Mouse (Mus musculus): ENCODE measurements at regions not wholly inside any gene's neighbourhood (a gene's known extent, or its start where the extent isn't known, plus 50 kb on each side); places are given as distances from the start of the nearest gene placed in this dataset.

DNA sequence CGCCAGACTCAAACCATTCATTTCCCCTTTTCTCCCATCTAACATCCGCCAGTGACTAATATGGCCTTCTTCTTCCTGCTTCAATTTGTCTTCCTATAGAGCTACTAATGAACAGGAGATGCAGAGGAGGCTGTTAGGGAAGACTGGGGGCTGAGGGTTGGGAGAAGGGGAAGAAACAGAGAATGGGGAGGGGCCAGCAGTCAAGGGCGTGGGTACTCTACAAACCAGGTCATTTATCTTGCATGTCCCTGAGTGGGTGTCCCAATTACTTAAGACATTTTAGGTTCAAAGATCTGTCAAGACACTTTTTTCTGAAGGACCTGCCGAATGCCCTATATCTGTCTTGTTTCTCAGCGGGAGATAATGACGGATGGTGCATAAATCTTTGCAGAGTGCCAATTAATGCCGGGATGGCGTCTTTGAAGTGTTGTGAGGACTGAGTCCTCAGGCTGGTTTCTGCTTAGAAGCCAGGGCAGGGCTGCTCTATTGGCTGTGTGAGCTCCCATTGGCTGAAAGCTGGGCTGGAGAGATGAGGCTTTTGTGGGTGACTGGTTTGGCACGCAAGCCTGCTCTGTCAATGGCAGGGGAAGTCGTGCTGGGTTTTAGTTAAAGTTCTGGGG, 294.7 kb upstream of the Ppp2r3a start:
- H3K9ac ChIP-seq (ENCODE audit: low read length): no peak overlapping the region
- no peak for DNase-seq (ENCODE audit: low spot score)
- no peak overlapping the region for H3K4me3 ChIP-seq (ENCODE audit: low read depth, low read length)
- H3K36me3 ChIP-seq (ENCODE audit: control insufficient read depth, insufficient read depth, low read length): no peaks in the 10 kb centered on the region
- H3K27ac ChIP-seq (replicated peaks): no peak overlapping the region
- no peaks in the 10 kb centered on the region for H3K9me3 ChIP-seq (ENCODE audit: control insufficient read depth, low read length)
- no peaks in the 10 kb centered on the region for H3K27me3 ChIP-seq (ENCODE audit: control insufficient read depth, insufficient read depth, low read length)
- no peak for ATAC-seq (ENCODE audit: low FRiP score, low TSS enrichment)
- H3K4me2 ChIP-seq (replicated peaks; ENCODE audit: low read depth): no peak overlapping the region
- H3K4me1 ChIP-seq (replicated peaks; ENCODE audit: control insufficient read depth, insufficient read depth): no peaks in the 10 kb centered on the region
- WGBS: 42% methylated on average over 10 of the region's 10 CpGs
- no peak for TF ChIP-seq EP300 (optimal IDR thresholded peaks at IDR 0.05)
- TF ChIP-seq CTCF (IDR thresholded peaks at IDR 0.05; ENCODE audit: low read depth): no peak

GRCm38 (mm10) chr9:101518137-101518536, 266.5 kb upstream of the Ppp2r3a start:
- H3K27ac ChIP-seq (replicated peaks): no peak overlapping the region
- ATAC-seq (ENCODE audit: low FRiP score, low TSS enrichment) (no peak), DNase-seq (ENCODE audit: low spot score) (no peak)
- H3K36me3 ChIP-seq (ENCODE audit: control insufficient read depth, insufficient read depth, low read length): no peaks in the 10 kb centered on the region
- no peak overlapping the region for H3K4me2 ChIP-seq (replicated peaks; ENCODE audit: low read depth)
- H3K4me1 ChIP-seq (replicated peaks; ENCODE audit: control insufficient read depth, insufficient read depth): no peaks in the 10 kb centered on the region
- no peaks in the 10 kb centered on the region for H3K9me3 ChIP-seq (ENCODE audit: control insufficient read depth, low read length)
- no peak for TF ChIP-seq EP300 (optimal IDR thresholded peaks at IDR 0.05)
- 38% methylated on average over 7 of the region's 7 CpGs for WGBS
- H3K27me3 ChIP-seq (ENCODE audit: control insufficient read depth, insufficient read depth, low read length): no peaks in the 10 kb centered on the region
- H3K4me3 ChIP-seq (ENCODE audit: low read depth, low read length): no peak overlapping the region
- H3K9ac ChIP-seq (ENCODE audit: low read length): no peak overlapping the region

GRCm38 (mm10) chr9:101510807-101511206, 259.2 kb upstream of the Ppp2r3a start:
- Histone ChIP-seq H3K9me3 (ENCODE audit: control insufficient read depth, low read length) (no peaks in the 10 kb centered on the region), H3K27ac (replicated peaks) (no peak overlapping the region), H3K36me3 (ENCODE audit: control insufficient read depth, insufficient read depth, low read length) (no peaks in the 10 kb centered on the region), H3K4me3 (ENCODE audit: low read depth, low read length) (no peak overlapping the region), H3K4me1 (replicated peaks; ENCODE audit: control insufficient read depth, insufficient read depth) (no peaks in the 10 kb centered on the region), H3K9ac (ENCODE audit: low read length) (no peak overlapping the region), H3K27me3 (ENCODE audit: control insufficient read depth, insufficient read depth, low read length) (no peaks in the 10 kb centered on the region), H3K4me2 (replicated peaks; ENCODE audit: low read depth) (no peak overlapping the region)
- ATAC-seq (ENCODE audit: low FRiP score, low TSS enrichment) (no peak), DNase-seq (ENCODE audit: low spot score) (no peak)
- whole genome bisulfite sequencing: 75% methylated on average over 3 of the region's 3 CpGs
- TF ChIP-seq EP300 (optimal IDR thresholded peaks at IDR 0.05): no peak
- TF ChIP-seq CTCF (IDR thresholded peaks at IDR 0.05; ENCODE audit: low read depth): no peak

DNA sequence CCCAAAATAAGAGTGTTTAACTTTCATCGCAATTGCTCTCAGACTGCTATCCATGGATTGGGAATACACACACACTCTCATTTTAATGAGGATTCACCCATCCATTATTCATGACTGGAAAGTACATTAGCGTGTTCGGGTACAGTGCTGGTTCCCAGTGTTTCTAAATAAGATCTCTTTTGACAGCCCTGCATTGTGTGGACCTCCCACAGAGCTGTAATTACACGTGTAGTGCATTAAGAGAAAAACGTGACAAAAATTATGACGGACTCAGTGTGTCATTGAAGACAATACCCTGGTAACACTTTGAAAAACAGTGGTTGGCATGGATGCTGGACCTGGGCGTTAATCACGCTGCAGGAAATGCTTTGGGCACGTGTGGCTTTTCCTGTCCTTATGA, 257.6 kb upstream of the Ppp2r3a start:
- Histone ChIP-seq H3K4me3 (ENCODE audit: low read depth, low read length) (no peak overlapping the region), H3K4me2 (replicated peaks; ENCODE audit: low read depth) (no peak overlapping the region), H3K27ac (replicated peaks) (no peak overlapping the region), H3K9me3 (ENCODE audit: control insufficient read depth, low read length) (no peaks in the 10 kb centered on the region), H3K4me1 (replicated peaks; ENCODE audit: control insufficient read depth, insufficient read depth) (no peaks in the 10 kb centered on the region), H3K27me3 (ENCODE audit: control insufficient read depth, insufficient read depth, low read length) (no peaks in the 10 kb centered on the region), H3K9ac (ENCODE audit: low read length) (no peak overlapping the region), H3K36me3 (ENCODE audit: control insufficient read depth, insufficient read depth, low read length) (no peaks in the 10 kb centered on the region)
- DNase-seq (ENCODE audit: low spot score): no peak
- ATAC-seq (ENCODE audit: low FRiP score, low TSS enrichment): no peak
- 80% methylated on average over 9 of the region's 9 CpGs for WGBS
- TF ChIP-seq CTCF (IDR thresholded peaks at IDR 0.05; ENCODE audit: low read depth): no peak
- TF ChIP-seq EP300 (optimal IDR thresholded peaks at IDR 0.05): no peak

DNA sequence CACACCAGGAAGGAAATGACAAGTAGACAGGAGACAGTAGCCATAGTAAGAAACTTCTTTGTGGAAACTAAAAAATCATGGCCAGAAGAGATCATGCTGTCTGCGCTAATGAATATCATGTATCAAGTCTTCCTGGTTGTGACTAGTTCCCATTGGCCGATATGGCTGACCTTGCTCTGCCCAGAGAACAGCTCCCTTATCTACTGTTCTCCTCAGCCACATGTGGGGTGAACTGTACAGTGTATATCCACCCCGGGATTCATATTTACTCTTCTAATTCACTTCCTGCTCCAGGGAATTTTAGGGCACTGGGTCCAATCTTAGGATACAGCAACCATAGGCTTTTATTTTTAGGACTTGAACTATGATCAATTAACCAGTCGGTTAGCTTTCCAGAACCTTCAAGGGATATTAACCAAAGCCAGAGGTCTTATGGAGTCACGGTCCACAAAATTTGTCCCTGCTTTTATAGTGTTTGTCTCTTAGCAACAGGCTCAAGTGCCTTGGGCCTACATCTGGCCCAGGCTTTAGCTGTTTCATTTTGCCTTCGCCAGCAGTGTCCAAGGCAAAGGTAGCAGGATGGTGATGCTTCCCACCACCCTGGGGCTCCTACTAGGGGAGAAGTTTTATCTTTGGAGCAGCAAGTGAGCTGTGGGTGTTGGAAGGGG, 255.6 kb upstream of the Ppp2r3a start:
- H3K36me3 ChIP-seq (ENCODE audit: control insufficient read depth, insufficient read depth, low read length): no peaks in the 10 kb centered on the region
- no peak overlapping the region for H3K9ac ChIP-seq (ENCODE audit: low read length)

DNA sequence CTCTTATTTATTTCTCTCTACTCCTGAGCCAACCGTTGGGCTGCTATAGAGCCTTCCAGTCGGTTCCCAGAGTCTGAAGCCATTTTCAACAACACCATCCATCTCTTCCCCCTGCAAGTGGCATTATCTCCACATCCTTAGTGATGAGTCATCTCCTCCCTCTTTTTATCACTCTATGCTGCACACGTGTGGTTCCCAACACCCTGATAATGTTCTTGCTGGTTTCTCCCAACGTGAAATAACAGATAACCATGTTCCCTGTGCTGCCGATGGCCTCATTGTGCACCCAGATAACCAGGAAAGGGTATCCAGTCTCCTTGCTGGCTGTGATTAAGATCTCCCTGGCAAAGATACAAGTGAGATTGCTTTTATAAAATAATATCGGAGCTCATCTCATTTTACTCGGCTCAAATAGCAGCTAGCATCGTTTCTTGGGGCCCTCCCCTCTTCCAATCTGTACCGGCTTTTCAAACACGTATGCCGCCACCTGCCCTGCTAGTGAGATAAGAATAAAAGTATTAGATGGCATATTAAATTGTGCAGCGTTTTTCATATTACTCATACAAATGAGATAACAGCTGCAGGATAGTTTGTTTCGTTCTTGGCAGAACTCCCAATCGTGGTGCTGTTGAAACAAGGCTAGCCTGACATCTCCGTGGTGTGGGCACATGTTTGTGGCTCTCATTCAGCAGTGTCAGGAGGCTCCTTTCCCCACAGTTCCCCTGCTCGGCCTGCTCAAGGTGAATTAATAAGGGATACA, 250.3 kb upstream of the Ppp2r3a start:
- no peaks in the 10 kb centered on the region for H3K4me1 ChIP-seq (replicated peaks; ENCODE audit: control insufficient read depth, insufficient read depth)
- WGBS: 41% methylated on average over 16 of the region's 16 CpGs
- no peak overlapping the region for H3K9ac ChIP-seq (ENCODE audit: low read length)
- TF ChIP-seq CTCF (IDR thresholded peaks at IDR 0.05; ENCODE audit: low read depth): no peak
- no peak for TF ChIP-seq EP300 (optimal IDR thresholded peaks at IDR 0.05)
- H3K27me3 ChIP-seq (ENCODE audit: control insufficient read depth, insufficient read depth, low read length): no peaks in the 10 kb centered on the region
- no peak for DNase-seq (ENCODE audit: low spot score)
- no peak overlapping the region for H3K4me2 ChIP-seq (replicated peaks; ENCODE audit: low read depth)
- no peak overlapping the region for H3K27ac ChIP-seq (replicated peaks)
- H3K4me3 ChIP-seq (ENCODE audit: low read depth, low read length): no peak overlapping the region
- H3K9me3 ChIP-seq (ENCODE audit: control insufficient read depth, low read length): no peaks in the 10 kb centered on the region
- no peak for ATAC-seq (ENCODE audit: low FRiP score, low TSS enrichment)
- no peaks in the 10 kb centered on the region for H3K36me3 ChIP-seq (ENCODE audit: control insufficient read depth, insufficient read depth, low read length)

More for the DNA sequence above, 255.6 kb upstream of the Ppp2r3a start:
- no peak overlapping the region for H3K4me2 ChIP-seq (replicated peaks; ENCODE audit: low read depth)
- TF ChIP-seq CTCF (IDR thresholded peaks at IDR 0.05; ENCODE audit: low read depth): no peak
- no peak for TF ChIP-seq EP300 (optimal IDR thresholded peaks at IDR 0.05)
- 79% methylated on average over 6 of the region's 6 CpGs for WGBS
- H3K4me3 ChIP-seq (ENCODE audit: low read depth, low read length): no peak overlapping the region
- no peak for ATAC-seq (ENCODE audit: low FRiP score, low TSS enrichment)
- no peaks in the 10 kb centered on the region for H3K4me1 ChIP-seq (replicated peaks; ENCODE audit: control insufficient read depth, insufficient read depth)
- no peaks in the 10 kb centered on the region for H3K9me3 ChIP-seq (ENCODE audit: control insufficient read depth, low read length)
- H3K27ac ChIP-seq (replicated peaks): no peak overlapping the region
- no peak for DNase-seq (ENCODE audit: low spot score)
- H3K27me3 ChIP-seq (ENCODE audit: control insufficient read depth, insufficient read depth, low read length): no peaks in the 10 kb centered on the region
